Mouse (Mus musculus) adrenal gland (tissue): ENCODE results near the gene Vcan.
"Not testable (repeated sequence)": the region's sequence is repeated elsewhere in the genome, so short reads cannot be mapped to it uniquely, and the experiment has no call there.

ENCODE experiments used
- intact Hi-C: fragments of 180-260 bp; cut with DNase I; formaldehyde crosslinking; loops from one replicate; pipeline ENCODE4 v1.15.1; 2025
- long read RNA-seq, 2 experiments: library from polyadenylated mRNA; unstranded; transcript quantifications; one replicate each; pipeline ENCODE4 v2.0.0; 2020; ENCODE audit warnings: borderline replicate concordance in 1 of 2; ENCODE audit not compliant: insufficient replicate concordance in 1 of 2

Vcan gene
- long read RNA-seq, experiment 1, partial matches to known transcripts, result 0 of 1 reads
- long read RNA-seq, experiment 1, other reads (novel, unspliced or antisense), result 1 of 1 reads
- long read RNA-seq, experiment 2, partial matches to known transcripts, result 1 of 1 reads
- long read RNA-seq, experiment 2, other reads (novel, unspliced or antisense), result 0 of 1 reads

DNA sequence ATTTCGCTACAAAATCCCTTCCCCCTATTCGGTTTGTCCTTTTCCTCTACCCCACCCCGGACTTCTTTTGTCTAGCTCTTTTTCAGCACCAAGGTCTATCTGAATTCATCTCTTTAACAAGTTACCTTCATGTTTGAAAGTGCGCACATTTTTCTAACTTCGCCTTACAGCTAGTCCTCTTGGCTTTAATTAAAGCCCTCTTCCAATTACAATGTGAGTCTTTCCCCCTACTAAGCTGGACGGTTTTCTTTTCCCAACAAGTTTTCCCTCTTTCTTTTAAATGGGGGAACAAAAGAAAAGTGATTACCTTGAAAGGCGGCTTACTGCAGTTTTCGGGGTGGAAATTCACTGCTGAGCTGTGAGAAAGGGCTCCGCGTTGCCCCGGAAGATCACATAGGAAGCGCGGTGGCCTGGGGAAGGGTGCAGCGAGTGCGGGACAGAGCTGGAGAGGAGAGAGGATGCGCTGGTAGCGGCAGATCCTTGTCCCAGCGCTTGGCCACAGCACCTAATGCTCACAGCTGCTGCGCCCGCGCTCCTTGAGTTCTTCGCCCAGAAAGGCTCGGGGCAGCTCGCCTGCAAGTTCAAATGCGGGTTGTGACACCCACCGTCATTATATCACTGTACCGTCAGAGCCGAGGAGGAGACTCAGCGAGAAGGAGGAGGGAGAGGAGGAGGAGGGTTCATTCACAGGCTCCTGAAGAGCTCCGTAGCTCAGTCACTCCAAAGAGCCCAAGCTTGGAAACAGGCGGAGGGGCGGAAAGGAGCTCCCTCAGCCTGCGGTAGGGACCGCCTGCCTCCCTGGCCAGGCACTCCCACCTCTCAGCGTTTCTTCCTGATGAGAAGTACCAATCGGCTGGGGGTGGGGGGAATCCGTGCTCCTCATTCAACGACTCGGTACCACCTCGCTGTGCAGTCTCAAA, at the start of gene Vcan:
TSS of gene Vcan (minus strand) at position 744 of the 920 bp plus-strand sequence.
- intact Hi-C loops, result loop anchor here (5.0 kb wide), 1 partner anchor 35 kb away; no protein-coding TSS in a partner anchor

- intact Hi-C loops, result no loop called here
Measured at GRCm38 (mm10) chr13:89791475-89791874, 49.2 kb upstream of the Vcan start.

- intact Hi-C loops, result no loop called here
Measured at GRCm38 (mm10) chr13:89782886-89783285, 40.6 kb upstream of the Vcan start.

DNA sequence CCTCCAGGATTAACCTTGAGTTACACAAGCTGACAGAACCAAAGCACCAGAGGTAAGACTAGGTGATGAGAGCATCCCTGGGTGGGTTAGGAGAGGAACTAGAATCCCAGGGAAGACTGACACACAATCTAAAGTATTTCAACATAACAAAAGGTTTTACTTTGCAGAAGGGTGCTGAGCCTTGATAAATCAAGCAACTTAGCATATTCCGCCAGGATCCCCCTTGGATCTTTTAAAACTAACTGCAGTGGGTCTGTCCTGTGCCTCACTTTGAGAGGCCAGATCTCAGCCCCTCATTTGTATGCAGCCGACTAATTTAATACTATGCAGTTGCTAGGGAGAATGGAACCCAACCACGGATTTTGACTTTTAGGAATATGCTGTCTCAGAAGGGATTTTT, 38.0 kb upstream of the Vcan start:
- intact Hi-C loops, result no loop called here

- intact Hi-C loops, result loop anchor here (5.0 kb wide), 2 partner anchors 37 to 308 kb away; partner anchors contain the start of genes Tmem167, Vcan and Xrcc4
Measured at GRCm38 (mm10) chr13:89779208-89779911, 37.1 kb upstream of the Vcan start.

GRCm38 (mm10) chr13:89777764-89778163, 35.5 kb upstream of the Vcan start:
- intact Hi-C loops, result loop anchor here (5.0 kb wide), 2 partner anchors 35 to 310 kb away; partner anchors contain the start of genes Tmem167, Vcan and Xrcc4

DNA sequence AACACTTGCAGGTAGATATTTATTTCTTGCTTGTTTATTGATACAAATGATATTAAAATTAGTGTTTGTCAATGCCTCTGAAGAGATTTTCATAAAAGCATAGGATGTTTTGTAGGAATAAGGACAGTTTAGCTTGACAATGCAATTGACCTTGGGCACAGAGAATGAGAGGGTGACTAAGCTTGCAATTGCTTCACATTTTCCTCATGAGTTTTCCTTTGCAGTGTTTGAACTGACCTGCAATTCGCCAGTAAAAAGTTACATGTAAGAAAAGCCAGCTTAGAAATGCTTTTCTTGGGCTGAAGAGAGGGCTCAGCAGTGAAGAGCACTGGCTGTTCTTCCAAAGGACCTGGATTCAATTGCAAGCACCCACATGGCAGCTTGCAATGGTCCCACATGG, 34.8 kb upstream of the Vcan start:
- intact Hi-C loops, result loop anchor here (5.0 kb wide), 2 partner anchors 35 to 310 kb away; partner anchors contain the start of genes Tmem167, Vcan and Xrcc4

DNA sequence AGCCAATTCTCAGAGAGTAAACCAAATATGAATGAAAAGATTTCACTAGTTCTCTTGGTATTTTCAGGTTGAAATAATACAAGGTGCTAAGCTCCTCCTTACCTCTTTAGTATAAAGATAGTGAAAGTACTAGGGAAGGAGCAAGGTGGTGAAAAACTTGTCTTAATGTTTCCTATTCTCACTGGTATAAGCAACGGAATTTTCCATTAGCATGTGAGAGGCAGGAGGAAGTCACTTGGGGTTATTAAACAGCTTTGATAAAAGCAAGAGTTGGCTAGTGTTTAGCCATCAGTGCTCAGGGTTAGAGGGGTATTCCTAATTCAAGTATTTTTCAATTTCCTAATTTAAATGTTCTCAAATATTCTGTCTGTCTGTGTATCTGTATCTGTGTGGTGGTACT, 24.2 kb upstream of the Vcan start:
- intact Hi-C loops, result no loop called here

- intact Hi-C loops, result no loop called here
Measured at GRCm38 (mm10) chr13:89765966-89766365, 23.7 kb upstream of the Vcan start.

GRCm38 (mm10) chr13:89762339-89762738, 20.0 kb upstream of the Vcan start:
- intact Hi-C loops, result no loop called here

DNA sequence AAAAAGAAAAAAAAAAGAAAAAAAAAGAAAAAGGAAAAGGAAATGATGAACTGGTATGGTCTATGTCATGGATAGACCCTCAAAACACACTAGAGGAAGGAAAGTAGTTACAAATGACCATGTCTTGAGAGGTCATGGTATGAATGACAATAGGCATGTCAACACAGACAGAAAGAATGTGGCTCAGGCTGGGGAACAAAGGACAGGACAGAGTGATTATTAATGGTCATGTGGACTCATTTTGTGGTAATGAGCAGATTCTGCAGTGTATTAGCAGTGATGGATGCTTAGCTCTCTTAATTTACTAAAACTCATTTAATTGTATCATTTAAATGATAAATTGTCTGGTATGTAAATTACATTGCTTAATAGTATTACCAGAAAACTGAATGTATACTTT, 14.0 kb upstream of the Vcan start:
- intact Hi-C loops, result no loop called here

- intact Hi-C loops, result not testable (repeated sequence)
Measured at GRCm38 (mm10) chr13:89750562-89750961, 8.3 kb upstream of the Vcan start.

GRCm38 (mm10) chr13:89743201-89743600, 892 bp upstream of the Vcan start:
- intact Hi-C loops, result loop anchor here (5.0 kb wide), 1 partner anchor 34 kb away; no protein-coding TSS in a partner anchor

DNA sequence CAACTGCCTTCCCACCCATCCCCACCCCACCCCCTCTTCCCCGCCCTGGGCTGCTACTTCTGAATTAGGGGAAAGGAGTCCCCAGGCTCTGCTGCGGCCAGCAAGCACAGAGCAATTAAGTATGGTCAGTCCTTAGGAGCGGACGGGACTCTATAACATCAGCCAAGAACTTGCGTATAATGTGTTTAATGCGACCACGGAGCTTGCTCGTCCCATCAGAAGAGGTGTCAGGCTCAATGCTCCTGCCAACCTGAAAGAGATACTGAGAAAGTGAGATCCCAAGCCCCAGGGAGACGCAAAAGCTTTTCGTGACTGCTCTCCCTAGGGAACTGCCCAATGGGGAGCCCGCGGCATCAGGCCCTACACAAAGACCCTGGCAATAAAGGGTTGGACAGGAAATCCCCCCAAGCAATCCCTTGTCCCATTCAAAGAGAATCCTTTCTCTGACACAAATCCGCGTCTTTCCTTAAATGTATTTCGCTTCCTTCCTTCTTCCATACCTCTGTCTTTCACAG, 434 bp upstream of the Vcan start:
- intact Hi-C loops, result loop anchor here (5.0 kb wide), 1 partner anchor 35 kb away; no protein-coding TSS in a partner anchor

GRCm38 (mm10) chr13:89741116-89741551, 1.2 kb downstream of the Vcan start:
- intact Hi-C loops, result loop anchor here (5.0 kb wide), 1 partner anchor 36 kb away; no protein-coding TSS in a partner anchor

DNA sequence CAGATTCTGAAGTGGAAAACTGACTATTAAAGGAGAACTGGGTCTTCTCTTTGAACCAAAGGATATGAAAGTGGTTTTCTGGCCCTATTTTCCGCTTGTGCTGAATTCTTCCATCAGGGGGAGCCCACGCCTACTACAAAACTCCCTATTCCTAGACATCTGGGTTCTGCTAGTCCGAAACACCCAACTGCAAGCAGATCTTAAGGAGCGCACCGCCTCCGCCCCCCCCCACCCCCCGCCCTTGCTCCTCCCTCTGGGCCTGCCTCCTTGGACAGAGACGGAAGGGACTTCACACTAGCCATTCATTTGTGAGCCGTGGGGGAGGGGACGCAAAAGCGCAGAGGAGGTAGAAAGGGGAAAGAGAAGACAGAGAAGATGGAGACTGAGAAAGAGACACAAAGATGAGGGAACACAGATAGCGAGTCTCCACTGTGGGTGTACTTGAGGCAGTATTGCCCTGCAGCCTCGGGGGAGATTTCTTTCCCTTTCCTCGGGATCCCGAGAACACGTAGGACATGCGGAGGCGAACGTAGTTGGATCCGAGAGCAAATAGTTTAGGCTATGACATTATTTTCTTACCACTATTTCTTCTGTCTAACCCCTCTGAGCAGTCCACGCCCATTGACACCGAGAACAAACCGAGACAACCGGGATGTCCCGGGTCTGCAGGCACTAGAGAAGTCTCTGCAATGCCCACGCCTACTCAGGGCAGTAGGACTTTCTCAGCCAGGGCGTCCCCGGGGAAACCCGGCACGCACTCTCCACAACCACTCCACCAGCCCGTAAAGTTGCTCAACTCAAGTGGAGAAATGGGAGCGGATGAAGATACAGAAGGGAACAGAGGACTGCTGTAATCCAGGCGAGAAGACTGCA, 1.8 kb downstream of the Vcan start:
- intact Hi-C loops, result loop anchor here (5.0 kb wide), 1 partner anchor 37 kb away; no protein-coding TSS in a partner anchor

DNA sequence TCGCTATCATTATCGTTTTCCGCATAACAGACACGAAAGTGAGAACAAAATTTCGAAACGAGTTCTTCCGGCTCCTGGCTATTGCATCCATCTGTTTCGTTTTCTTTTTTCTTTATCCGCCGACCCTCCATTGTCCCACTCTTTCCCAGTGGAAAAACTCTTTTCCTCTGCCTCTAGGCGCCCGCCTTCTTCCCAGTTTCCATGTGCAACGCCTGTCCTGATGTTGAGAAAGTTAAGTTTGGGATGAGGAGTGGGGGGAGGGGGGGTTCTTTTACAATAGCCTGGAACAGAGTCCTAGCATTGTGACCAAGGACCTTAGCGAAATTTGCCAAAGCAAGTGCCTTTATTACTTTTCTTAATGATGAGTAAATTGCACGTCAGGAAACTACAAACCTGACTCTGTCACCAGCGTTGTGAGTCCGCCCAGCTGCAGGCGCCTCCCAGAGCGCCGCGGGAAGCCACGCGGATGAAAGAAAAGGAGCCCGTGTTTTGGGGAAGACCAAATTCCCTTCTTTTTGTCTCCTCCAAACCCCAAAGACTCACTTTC, 2.5 kb downstream of the Vcan start:
- intact Hi-C loops, result loop anchor here (5.0 to 10.0 kb wide), 2 partner anchors 38 to 775 kb away; no protein-coding TSS in a partner anchor

DNA sequence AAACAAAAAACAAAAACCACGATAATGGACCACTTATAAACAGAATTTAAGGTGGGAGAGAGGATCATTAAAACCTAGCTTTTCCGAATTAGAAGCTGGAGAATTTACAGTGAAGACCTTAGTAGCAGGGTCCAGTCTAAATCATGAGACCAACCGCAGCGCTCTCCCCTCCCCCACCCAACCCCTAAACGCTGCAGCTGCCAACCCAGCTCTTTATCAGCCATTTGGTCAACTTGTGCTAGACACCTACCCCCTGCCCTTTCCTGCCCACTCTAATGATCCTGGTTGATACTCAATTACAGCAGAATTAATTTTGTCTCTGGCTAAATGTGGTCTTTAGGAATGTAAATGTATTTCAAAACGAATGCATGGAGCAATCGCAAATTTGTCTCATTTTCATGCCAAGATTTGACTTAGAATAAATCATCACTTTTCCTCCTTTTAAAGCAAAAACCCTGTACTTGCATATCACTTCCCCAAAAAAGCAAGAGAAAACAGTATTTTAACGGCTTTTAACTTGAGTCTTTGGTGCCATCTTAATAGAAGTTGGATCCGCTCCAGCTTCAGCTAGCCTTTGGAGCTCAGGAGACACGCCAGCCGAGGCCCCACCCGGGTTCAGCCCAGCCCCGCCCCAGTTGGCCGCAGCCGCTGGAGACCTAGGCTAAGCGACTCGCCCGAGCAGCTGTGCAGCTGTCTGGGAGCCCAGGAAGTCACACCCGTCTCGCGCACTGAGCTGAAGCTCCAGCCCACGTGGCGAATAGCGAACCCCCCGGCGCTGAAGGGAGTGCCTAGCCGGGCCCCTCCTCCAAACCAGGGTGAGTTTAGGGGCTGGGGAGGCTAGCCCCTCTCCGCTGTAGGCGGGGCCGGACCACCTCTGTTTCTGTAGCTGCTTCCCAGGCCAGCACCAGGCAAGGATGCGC, 3.3 kb downstream of the Vcan start:
- intact Hi-C loops, result loop anchor here (10.0 kb wide), 1 partner anchor 776 kb away; no protein-coding TSS in a partner anchor
